Mouse (Mus musculus): ENCODE measurements around the gene Epb41l5. TPM values are rescaled to one million over a fixed set of nuclear protein-coding genes. Genes with fewer than 3 reads are reported as not detected.

Gene Epb41l5
- polyA plus RNA-seq, 1 experiment from 2014 or later = 15.3 TPM

- Histone ChIP-seq H3K27me3 (ENCODE audit: control insufficient read depth, insufficient read depth, low read length) (no peaks in the 10 kb centered on the region), H3K4me3 (ENCODE audit: control insufficient read depth in 1 of 2, insufficient read depth in 1 of 2, low read depth in 1 of 2, low read length in 2 of 2) (no peak overlapping the region), H3K27ac (replicated peaks in 1 of 2; ENCODE audit: control insufficient read depth in 1 of 2, insufficient read depth in 1 of 2, low read depth in 2 of 2, low read length in 2 of 2) (no peak overlapping the region), H3K4me2 (ENCODE audit: low read length) (no peak overlapping the region), H3K36me3 (ENCODE audit: control insufficient read depth, insufficient read depth, low read length) (peaks cover 10% of the 10 kb centered on the region), H3K9me3 (ENCODE audit: control insufficient read depth, low read length) (0 out of 2 replicates have a peak, but pooled peaks cover 7% of the 10 kb centered on the region), H3K4me1 (ENCODE audit: control insufficient read depth in 2 of 2, insufficient read depth in 2 of 2, low read length in 2 of 2) (peaks cover 5 to 8% of the 10 kb centered on the region in 2 experiments; a peak in 3 of 4 replicates), H3K9ac (ENCODE audit: low read length) (no peak overlapping the region)
- no peak for ATAC-seq (ENCODE audit: insufficient number of reproducible peaks, insufficient read depth, low FRiP score, low read depth)
- WGBS = 89% methylated on average over 18 of the region's 18 CpGs
Measured at GRCm38 (mm10) chr1:119533093-119533805, 115.6 kb downstream of the Epb41l5 start.

- H3K27me3 ChIP-seq (ENCODE audit: control insufficient read depth, insufficient read depth, low read length) = no peaks in the 10 kb centered on the region
- H3K9ac ChIP-seq (ENCODE audit: low read length) = no peak overlapping the region
- peaks cover 21% of the 10 kb centered on the region for H3K36me3 ChIP-seq (ENCODE audit: control insufficient read depth, insufficient read depth, low read length)
- no peak for ATAC-seq (ENCODE audit: insufficient number of reproducible peaks, insufficient read depth, low FRiP score, low read depth)
- no peak overlapping the region for H3K4me3 ChIP-seq (ENCODE audit: control insufficient read depth in 1 of 2, insufficient read depth in 1 of 2, low read depth in 1 of 2, low read length in 2 of 2)
- peaks cover 6 to 11% of the 10 kb centered on the region in 2 experiments; a peak in 2 of 4 replicates for H3K4me1 ChIP-seq (ENCODE audit: control insufficient read depth in 2 of 2, insufficient read depth in 2 of 2, low read length in 2 of 2)
- no peak overlapping the region for H3K27ac ChIP-seq (replicated peaks in 1 of 2; ENCODE audit: control insufficient read depth in 1 of 2, insufficient read depth in 1 of 2, low read depth in 2 of 2, low read length in 2 of 2)
- H3K9me3 ChIP-seq (ENCODE audit: control insufficient read depth, low read length) = 0 out of 2 replicates have a peak, but pooled peaks cover 7% of the 10 kb centered on the region
- WGBS = 93% methylated on average over 6 of the region's 6 CpGs
- H3K4me2 ChIP-seq (ENCODE audit: low read length) = no peak overlapping the region
Measured at GRCm38 (mm10) chr1:119532165-119532564, 116.6 kb downstream of the Epb41l5 start.

GRCm38 (mm10) chr1:119530941-119531340 lies 117.9 kb downstream of the Epb41l5 start:
- no peak for ATAC-seq (ENCODE audit: insufficient number of reproducible peaks, insufficient read depth, low FRiP score, low read depth)
- no peak overlapping the region for H3K27ac ChIP-seq (replicated peaks in 1 of 2; ENCODE audit: control insufficient read depth in 1 of 2, insufficient read depth in 1 of 2, low read depth in 2 of 2, low read length in 2 of 2)
- 86% methylated on average over 13 of the region's 13 CpGs for WGBS

GRCm38 (mm10) chr1:119525689-119526591 lies 122.9 kb downstream of the Epb41l5 start, which contains the start of gene Tmem185b:
Gene Tmem185b (plus strand): TSS chr1:119526160.
- H3K9me3 ChIP-seq (ENCODE audit: control insufficient read depth, low read length) = 0 out of 2 replicates have a peak, but pooled peaks cover 12% of the 10 kb centered on the region
- peaks cover 15 to 28% of the 10 kb centered on the region in 2 experiments for H3K4me1 ChIP-seq (ENCODE audit: control insufficient read depth in 2 of 2, insufficient read depth in 2 of 2, low read length in 2 of 2)
- WGBS = 1% methylated on average over 77 of the region's 82 CpGs
- peak; percentile 93 for ATAC-seq (ENCODE audit: insufficient number of reproducible peaks, insufficient read depth, low FRiP score, low read depth)
- peak within 1 kb of the TSS; percentile 79 to 86 for H3K27ac ChIP-seq (replicated peaks in 1 of 2; ENCODE audit: control insufficient read depth in 1 of 2, insufficient read depth in 1 of 2, low read depth in 2 of 2, low read length in 2 of 2)
- H3K36me3 ChIP-seq (ENCODE audit: control insufficient read depth, insufficient read depth, low read length) = peaks cover 27% of the 10 kb centered on the region
- H3K9ac ChIP-seq (ENCODE audit: low read length) = peak within 1 kb of the TSS; percentile 88
- H3K27me3 ChIP-seq (ENCODE audit: control insufficient read depth, insufficient read depth, low read length) = no peaks in the 10 kb centered on the region
- peak within 1 kb of the TSS; percentile 92 for H3K4me2 ChIP-seq (ENCODE audit: low read length)
- peak within 1 kb of the TSS; percentile 69 to 70 for H3K4me3 ChIP-seq (ENCODE audit: control insufficient read depth in 1 of 2, insufficient read depth in 1 of 2, low read depth in 1 of 2, low read length in 2 of 2)

More at GRCm38 (mm10) chr1:119530941-119531340, 117.9 kb downstream of the Epb41l5 start:
- Histone ChIP-seq H3K4me2 (ENCODE audit: low read length) (no peak overlapping the region), H3K4me1 (ENCODE audit: control insufficient read depth in 2 of 2, insufficient read depth in 2 of 2, low read length in 2 of 2) (peaks cover 13 to 23% of the 10 kb centered on the region in 2 experiments), H3K9me3 (ENCODE audit: control insufficient read depth, low read length) (0 out of 2 replicates have a peak, but pooled peaks cover 12% of the 10 kb centered on the region), H3K36me3 (ENCODE audit: control insufficient read depth, insufficient read depth, low read length) (peaks cover 27% of the 10 kb centered on the region), H3K4me3 (ENCODE audit: control insufficient read depth in 1 of 2, insufficient read depth in 1 of 2, low read depth in 1 of 2, low read length in 2 of 2) (no peak overlapping the region), H3K9ac (ENCODE audit: low read length) (no peak overlapping the region), H3K27me3 (ENCODE audit: control insufficient read depth, insufficient read depth, low read length) (no peaks in the 10 kb centered on the region)

GRCm38 (mm10) chr1:119525004-119525444 lies 123.8 kb downstream of the Epb41l5 start:
- 0 out of 2 replicates have a peak, but pooled peaks cover 12% of the 10 kb centered on the region for H3K9me3 ChIP-seq (ENCODE audit: control insufficient read depth, low read length)
- peak overlapping the region; percentile 69 to 70; a peak in 3 of 4 replicates for H3K4me3 ChIP-seq (ENCODE audit: control insufficient read depth in 1 of 2, insufficient read depth in 1 of 2, low read depth in 1 of 2, low read length in 2 of 2)
- peaks cover 15 to 28% of the 10 kb centered on the region in 2 experiments for H3K4me1 ChIP-seq (ENCODE audit: control insufficient read depth in 2 of 2, insufficient read depth in 2 of 2, low read length in 2 of 2)
- H3K9ac ChIP-seq (ENCODE audit: low read length) = peak overlapping the region; percentile 88
- WGBS = 11% methylated on average over 5 of the region's 5 CpGs
- no peaks in the 10 kb centered on the region for H3K27me3 ChIP-seq (ENCODE audit: control insufficient read depth, insufficient read depth, low read length)
- peak overlapping the region; percentile 92 for H3K4me2 ChIP-seq (ENCODE audit: low read length)
- H3K27ac ChIP-seq (replicated peaks in 1 of 2; ENCODE audit: control insufficient read depth in 1 of 2, insufficient read depth in 1 of 2, low read depth in 2 of 2, low read length in 2 of 2) = peak overlapping the region in 1 of 2 experiments; percentile 86; a peak in 2 of 4 replicates
- ATAC-seq (ENCODE audit: insufficient number of reproducible peaks, insufficient read depth, low FRiP score, low read depth) = no peak
- H3K36me3 ChIP-seq (ENCODE audit: control insufficient read depth, insufficient read depth, low read length) = peaks cover 27% of the 10 kb centered on the region

- Histone ChIP-seq H3K36me3 (ENCODE audit: control insufficient read depth, insufficient read depth, low read length) (peaks cover 23% of the 10 kb centered on the region), H3K27me3 (ENCODE audit: control insufficient read depth, insufficient read depth, low read length) (no peaks in the 10 kb centered on the region), H3K9me3 (ENCODE audit: control insufficient read depth, low read length) (0 out of 2 replicates have a peak, but pooled peaks cover 8% of the 10 kb centered on the region), H3K4me2 (ENCODE audit: low read length) (no peak overlapping the region), H3K4me3 (ENCODE audit: control insufficient read depth in 1 of 2, insufficient read depth in 1 of 2, low read depth in 1 of 2, low read length in 2 of 2) (no peak overlapping the region), H3K9ac (ENCODE audit: low read length) (no peak overlapping the region), H3K27ac (replicated peaks in 1 of 2; ENCODE audit: control insufficient read depth in 1 of 2, insufficient read depth in 1 of 2, low read depth in 2 of 2, low read length in 2 of 2) (no peak overlapping the region), H3K4me1 (ENCODE audit: control insufficient read depth in 2 of 2, insufficient read depth in 2 of 2, low read length in 2 of 2) (peaks cover 15 to 28% of the 10 kb centered on the region in 2 experiments)
- ATAC-seq (ENCODE audit: insufficient number of reproducible peaks, insufficient read depth, low FRiP score, low read depth) = no peak
- WGBS = 87% methylated on average over 7 of the region's 7 CpGs
Measured at GRCm38 (mm10) chr1:119523826-119524225, 125.0 kb downstream of the Epb41l5 start.

GRCm38 (mm10) chr1:119523369-119523768 lies 125.4 kb downstream of the Epb41l5 start:
- H3K4me1 ChIP-seq (ENCODE audit: control insufficient read depth in 2 of 2, insufficient read depth in 2 of 2, low read length in 2 of 2) = peaks cover 15 to 28% of the 10 kb centered on the region in 2 experiments
- no peak overlapping the region for H3K9ac ChIP-seq (ENCODE audit: low read length)
- no peak overlapping the region for H3K4me3 ChIP-seq (ENCODE audit: control insufficient read depth in 1 of 2, insufficient read depth in 1 of 2, low read depth in 1 of 2, low read length in 2 of 2)
- H3K27ac ChIP-seq (replicated peaks in 1 of 2; ENCODE audit: control insufficient read depth in 1 of 2, insufficient read depth in 1 of 2, low read depth in 2 of 2, low read length in 2 of 2) = no peak overlapping the region
- ATAC-seq (ENCODE audit: insufficient number of reproducible peaks, insufficient read depth, low FRiP score, low read depth) = no peak
- H3K9me3 ChIP-seq (ENCODE audit: control insufficient read depth, low read length) = 0 out of 2 replicates have a peak, but pooled peaks cover 5% of the 10 kb centered on the region
- 75% methylated on average over 7 of the region's 7 CpGs for WGBS
- H3K27me3 ChIP-seq (ENCODE audit: control insufficient read depth, insufficient read depth, low read length) = no peaks in the 10 kb centered on the region
- H3K4me2 ChIP-seq (ENCODE audit: low read length) = no peak overlapping the region
- peaks cover 18% of the 10 kb centered on the region for H3K36me3 ChIP-seq (ENCODE audit: control insufficient read depth, insufficient read depth, low read length)

All from heart, embryonic 14.5 days (tissue).